Mouse (Mus musculus): Measurements from ENCODE around the gene Slc3a1.

GRCm38 (mm10) chr17:85074083-85074482 lies 45.9 kb downstream of the Slc3a1 start:
- TF ChIP-seq CTCF (IDR thresholded peaks at IDR 0.05; ENCODE audit: low read depth) = no peak
- no peak for TF ChIP-seq EP300 (optimal IDR thresholded peaks at IDR 0.05)

Data from stomach, postnatal 0 days (tissue).